Mouse (Mus musculus) myocyte (in vitro differentiated cells): ENCODE data around the gene Plxdc2. TPM values are rescaled to one million over a fixed set of nuclear protein-coding genes. Genes with fewer than 3 reads are reported as not detected.
A peak's percentile ranks its signal among the peaks of the same experiment; 100 is the strongest.

Source experiments
- H3K27me3 ChIP-seq: one replicate; pipeline ENCODE4 v1.6.1; 2011; ENCODE audit not compliant: control insufficient read depth, insufficient read depth, insufficient read length
- H3K36me3 ChIP-seq: one replicate; pipeline ENCODE4 v1.6.1; 2011; ENCODE audit not compliant: control insufficient read depth, insufficient read depth
- H3K4me2 ChIP-seq: one replicate; pipeline ENCODE4 v1.6.1; 2011; ENCODE audit warnings: low read depth, control low read depth
- H3K4me3 ChIP-seq: one replicate; pipeline ENCODE4 v1.5.1; 2011; ENCODE audit warnings: mild to moderate bottlenecking, control low read depth, moderate library complexity
- H3K79me2 ChIP-seq: one replicate; pipeline ENCODE4 v1.6.1; 2011; ENCODE audit not compliant: control insufficient read depth, insufficient read depth
- H3ac ChIP-seq: one replicate; pipeline ENCODE4 v1.6.1; 2011; ENCODE audit not compliant: control insufficient read depth, insufficient read length
- CEBPB ChIP-seq: IDR thresholded peaks from 2 replicates; pipeline ENCODE4 v1.6.1; 2011; ENCODE audit warnings: mild to moderate bottlenecking, moderate library complexity; ENCODE audit not compliant: poor library complexity, insufficient read depth, severe bottlenecking
- E2F4 ChIP-seq: IDR thresholded peaks from one replicate; pipeline ENCODE4 v1.6.1; 2011; ENCODE audit warnings: mild to moderate bottlenecking, control low read depth, moderate library complexity; ENCODE audit not compliant: insufficient read depth
- MAX ChIP-seq: IDR thresholded peaks from one replicate; pipeline ENCODE4 v1.6.1; 2011; ENCODE audit warnings: low read depth, mild to moderate bottlenecking, control low read depth
- MYOD1 ChIP-seq, 3 experiments: IDR thresholded peaks; one replicate each; pipeline ENCODE4 v1.6.1; 2011; ENCODE audit warnings: control low read depth in 2 of 3, low read depth in 2 of 3, mild to moderate bottlenecking in 2 of 3, moderate library complexity in 1 of 3; ENCODE audit not compliant: insufficient read length in 2 of 3, control insufficient read depth in 1 of 3
- MYOG ChIP-seq, 3 experiments: IDR thresholded peaks; one replicate each; pipeline ENCODE4 v1.6.1; 2011; ENCODE audit warnings: control low read depth in 2 of 3, low read depth in 2 of 3, mild to moderate bottlenecking in 2 of 3; ENCODE audit not compliant: insufficient read length in 2 of 3, control insufficient read depth in 1 of 3, insufficient read depth in 1 of 3
- POLR2A ChIP-seq: IDR thresholded peaks from one replicate; pipeline ENCODE4 v1.6.1; 2011; ENCODE audit warnings: low read depth, mild to moderate bottlenecking, control low read depth, moderate library complexity; ENCODE audit not compliant: insufficient read length
- POLR2AphosphoS2 ChIP-seq: IDR thresholded peaks from one replicate; pipeline ENCODE4 v1.6.1; 2011; ENCODE audit warnings: low read depth, control low read depth; ENCODE audit not compliant: insufficient read length
- REST ChIP-seq: IDR thresholded peaks from one replicate; pipeline ENCODE4 v1.6.1; 2011; ENCODE audit warnings: mild to moderate bottlenecking, control low read depth, moderate library complexity; ENCODE audit not compliant: insufficient read depth, insufficient read length
- SRF ChIP-seq: IDR thresholded peaks from one replicate; pipeline ENCODE4 v1.6.1; 2011; ENCODE audit warnings: low read depth; ENCODE audit not compliant: control insufficient read depth, insufficient read length
- TCF12 ChIP-seq: IDR thresholded peaks from one replicate; pipeline ENCODE4 v1.6.1; 2011; ENCODE audit warnings: mild to moderate bottlenecking, control low read depth; ENCODE audit not compliant: poor library complexity, insufficient read depth, severe bottlenecking
- TCF3 ChIP-seq: IDR thresholded peaks from one replicate; pipeline ENCODE4 v1.6.1; 2011; ENCODE audit warnings: low read depth, control low read depth; ENCODE audit not compliant: insufficient read length
- USF1 ChIP-seq: IDR thresholded peaks from one replicate; pipeline ENCODE4 v1.6.1; 2011; ENCODE audit warnings: low read depth, mild to moderate bottlenecking, control low read depth, moderate library complexity
- polyA plus RNA-seq: library from polyadenylated mRNA; unstranded; fragments of >200 nt; fragmentation: generic; extraction: Trizol; gene quantifications from one replicate; pipeline ENCODE4 v1.2.1, GENCODE M21; 2012; ENCODE audit warnings: missing spikeins

The Plxdc2 gene
- polyA plus RNA-seq, 1 experiment: 0.16 TPM

DNA sequence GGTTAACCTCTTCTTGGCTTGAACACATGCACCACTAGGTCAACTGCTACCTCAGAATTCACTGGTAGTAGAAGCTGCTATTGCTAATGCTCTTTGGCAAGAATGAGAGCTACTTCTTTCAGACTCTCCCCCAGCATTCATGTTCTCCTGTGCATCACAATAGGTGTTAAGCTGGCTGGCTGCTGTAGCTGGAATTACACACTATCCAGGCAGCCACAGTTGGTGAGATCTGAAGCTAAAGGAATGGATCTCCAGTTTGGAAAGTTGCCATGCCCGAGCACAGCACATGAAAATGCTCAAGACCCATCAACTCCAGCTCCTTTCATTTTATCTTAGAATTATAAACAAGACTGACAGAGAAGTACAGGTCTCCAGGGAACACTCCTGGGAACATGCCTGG is 103.4 kb downstream of the Plxdc2 start:
- no peak for TF ChIP-seq USF1
- TF ChIP-seq MAX: no peak
- TF ChIP-seq REST: no peak
- no peak for TF ChIP-seq CEBPB
- TF ChIP-seq MYOG (IDR thresholded peaks at IDR 0.05; ENCODE audit: control insufficient read depth in 1 of 3, insufficient read depth in 1 of 3, insufficient read length in 2 of 3, low read depth in 2 of 3): no peak
- no peak for TF ChIP-seq POLR2AphosphoS2
- TF ChIP-seq TCF12: no peak
- TF ChIP-seq MYOD1 (IDR thresholded peaks at IDR 0.05; ENCODE audit: control insufficient read depth in 1 of 3, insufficient read length in 2 of 3, low read depth in 2 of 3): no peak
- no peak for TF ChIP-seq POLR2A
- TF ChIP-seq SRF: no peak
- no peaks in the 10 kb centered on the region for H3K27me3 ChIP-seq

GRCm38 (mm10) chr2:16470099-16470498 is 114.0 kb downstream of the Plxdc2 start:
- H3K36me3 ChIP-seq: no peaks in the 10 kb centered on the region
- no peaks in the 10 kb centered on the region for H3K27me3 ChIP-seq
- TF ChIP-seq REST: no peak
- no peak for TF ChIP-seq MAX
- TF ChIP-seq TCF12: peak; percentile 22
- TF ChIP-seq USF1: no peak
- no peak for TF ChIP-seq POLR2AphosphoS2
- no peak for TF ChIP-seq MYOD1 (IDR thresholded peaks at IDR 0.05; ENCODE audit: control insufficient read depth in 1 of 3, insufficient read length in 2 of 3, low read depth in 2 of 3)
- TF ChIP-seq E2F4: no peak
- TF ChIP-seq CEBPB: no peak
- no peak for TF ChIP-seq POLR2A
- no peak for TF ChIP-seq SRF
- peak; percentile 17 for TF ChIP-seq TCF3
- no peak overlapping the region for H3ac ChIP-seq
- H3K79me2 ChIP-seq: no peaks in the 10 kb centered on the region
- no peak overlapping the region for H3K4me2 ChIP-seq
- no peak overlapping the region for H3K4me3 ChIP-seq

More for the DNA sequence above, 103.4 kb downstream of the Plxdc2 start:
- Histone ChIP-seq H3K36me3 (no peaks in the 10 kb centered on the region), H3K79me2 (no peaks in the 10 kb centered on the region), H3ac (no peak overlapping the region), H3K4me3 (no peak overlapping the region), H3K4me2 (no peak overlapping the region)

DNA sequence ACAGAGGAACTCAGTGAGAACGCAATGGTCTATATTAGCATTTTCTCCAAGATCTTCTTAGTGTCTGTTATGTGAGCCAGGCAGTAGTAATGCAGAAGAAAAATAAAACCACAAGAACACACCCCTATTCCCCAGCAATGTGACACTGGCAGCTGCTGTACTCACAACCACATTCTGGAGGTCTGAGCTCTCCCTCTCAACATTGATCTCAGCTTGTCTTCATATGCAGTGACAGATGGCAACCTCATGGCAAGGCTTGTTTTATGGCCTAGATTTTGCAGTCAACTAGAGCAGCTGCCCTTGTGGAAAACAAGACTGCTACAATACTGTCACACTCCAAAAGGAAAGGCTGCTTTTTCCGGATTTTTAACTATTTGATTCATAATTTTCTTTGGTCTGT is 127.8 kb downstream of the Plxdc2 start:
- peak overlapping the region; percentile 20 for H3K4me2 ChIP-seq
- no peak overlapping the region for H3ac ChIP-seq
- H3K4me3 ChIP-seq: no peak overlapping the region
- no peaks in the 10 kb centered on the region for H3K36me3 ChIP-seq
- no peaks in the 10 kb centered on the region for H3K79me2 ChIP-seq
- no peaks in the 10 kb centered on the region for H3K27me3 ChIP-seq
- TF ChIP-seq MAX: peak; percentile 51
- TF ChIP-seq TCF12: peak; percentile 35
- no peak for TF ChIP-seq SRF
- no peak for TF ChIP-seq POLR2A
- TF ChIP-seq MYOG (IDR thresholded peaks at IDR 0.05; ENCODE audit: control insufficient read depth in 1 of 3, insufficient read depth in 1 of 3, insufficient read length in 2 of 3, low read depth in 2 of 3): peak; percentile 7 to 85 (median 41)
- TF ChIP-seq E2F4: no peak
- TF ChIP-seq CEBPB: no peak
- no peak for TF ChIP-seq USF1
- no peak for TF ChIP-seq REST
- TF ChIP-seq MYOD1 (IDR thresholded peaks at IDR 0.05; ENCODE audit: control insufficient read depth in 1 of 3, insufficient read length in 2 of 3, low read depth in 2 of 3): peak; percentile 23 to 86 (median 86)
- TF ChIP-seq TCF3: peak; percentile 79
- TF ChIP-seq POLR2AphosphoS2: no peak

GRCm38 (mm10) chr2:16485970-16486369 is 129.9 kb downstream of the Plxdc2 start:
- Histone ChIP-seq H3K79me2 (no peaks in the 10 kb centered on the region), H3ac (no peak overlapping the region), H3K27me3 (no peaks in the 10 kb centered on the region), H3K36me3 (no peaks in the 10 kb centered on the region), H3K4me2 (no peak overlapping the region), H3K4me3 (no peak overlapping the region)
- no peak for TF ChIP-seq CEBPB
- TF ChIP-seq TCF3: no peak
- TF ChIP-seq POLR2A: no peak
- TF ChIP-seq MYOD1 (IDR thresholded peaks at IDR 0.05; ENCODE audit: control insufficient read depth in 1 of 3, insufficient read length in 2 of 3, low read depth in 2 of 3): no peak
- TF ChIP-seq E2F4: no peak
- TF ChIP-seq USF1: no peak
- no peak for TF ChIP-seq SRF

GRCm38 (mm10) chr2:16491242-16491641 is 135.1 kb downstream of the Plxdc2 start:
- Histone ChIP-seq H3K79me2 (no peaks in the 10 kb centered on the region), H3K4me3 (no peak overlapping the region), H3K4me2 (no peak overlapping the region), H3K36me3 (no peaks in the 10 kb centered on the region), H3K27me3 (no peaks in the 10 kb centered on the region), H3ac (no peak overlapping the region)
- TF ChIP-seq E2F4: no peak
- TF ChIP-seq POLR2A: no peak
- no peak for TF ChIP-seq TCF12
- peak; percentile 80 for TF ChIP-seq CEBPB
- TF ChIP-seq MAX: no peak
- no peak for TF ChIP-seq USF1
